In the genomic region with DNA sequence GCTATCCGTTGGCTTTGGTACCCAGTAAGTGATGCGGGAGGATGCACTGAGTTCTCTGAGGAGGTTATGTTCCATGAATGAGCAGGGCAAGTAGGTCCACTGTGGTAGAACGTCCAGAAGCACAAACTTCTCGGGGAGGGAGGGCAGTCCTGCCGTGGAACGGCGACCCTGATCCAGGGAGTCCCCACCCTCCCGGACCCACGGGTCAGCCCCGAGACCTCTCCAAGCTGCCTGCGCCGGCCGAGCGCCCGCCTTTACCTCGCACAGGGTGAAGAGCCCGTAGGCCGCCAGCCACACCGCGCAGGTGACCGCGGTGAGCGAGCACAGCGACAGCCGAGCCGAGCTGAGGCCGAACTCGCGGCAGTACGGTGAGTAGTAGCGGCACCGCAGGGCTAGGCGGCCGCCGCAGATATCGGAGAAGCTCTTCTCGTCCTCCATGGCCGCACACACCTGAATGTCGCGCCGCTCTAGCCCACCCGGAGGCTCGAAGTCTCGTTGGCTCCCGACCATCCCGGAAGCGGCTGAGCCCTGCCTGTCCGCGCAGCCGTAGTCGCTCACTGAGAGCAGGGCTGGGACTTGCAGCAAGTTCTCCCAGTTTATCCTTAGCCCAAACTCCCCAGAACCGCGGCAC, we compare ENCODE assay signal across 8 mouse cellular contexts. TPM values are rescaled to one million over a fixed set of nuclear protein-coding genes. Genes with fewer than 3 reads are reported as not detected.
DNase-seq lines count a peak whose midpoint lies in the region; ATAC-seq and TF ChIP-seq lines count a peak whose summit lies in the region.

A gene (minus strand): TSS at position 470 of the 631 bp plus-strand sequence.

- under 1% methylated on average over 53 of the region's 53 CpGs for WGBS in hindbrain, embryonic 13.5 days

- peak within 1 kb of the TSS; percentile 69 for H3K4me2 ChIP-seq in hindbrain, embryonic 13.5 days

- H3K9ac ChIP-seq in hindbrain, embryonic 13.5 days, result peak within 1 kb of the TSS; percentile 95

- no peak for TF ChIP-seq CTCF in Patski (IDR thresholded peaks at IDR 0.05)

- peaks cover 12% of the 10 kb centered on the region; the same call in 1 of the 2 replicates for H3K36me3 ChIP-seq in hindbrain, embryonic 13.5 days

- H3K27ac ChIP-seq in hindbrain, embryonic 13.5 days, result peak within 1 kb of the TSS; percentile 79

- peak; percentile 74 for ATAC-seq in Patski
- ATAC-seq in hindbrain, embryonic 13.5 days (ENCODE audit: low FRiP score), result peak; percentile 98

- no peaks in the 10 kb centered on the region for H3K9me3 ChIP-seq in hindbrain, embryonic 13.5 days

- H3K4me3 ChIP-seq in hindbrain, embryonic 13.5 days, result peak within 1 kb of the TSS; percentile 89

- DNase-seq in Patski (ENCODE audit: low read depth, low spot score), result peak; percentile 38
- DNase-seq in cerebellum, postnatal 14 days, result peak; percentile 92 to 93
- DNase-seq in frontal cortex, postnatal 14 days (ENCODE audit: low spot score in 2 of 2), result peak; percentile 66 to 76
- DNase-seq in layer of hippocampus, postnatal 36 days, result peak; percentile 78 to 80
- peak; percentile 91 for DNase-seq in lung, postnatal 36 days
- peak; percentile 95 for DNase-seq in retina, postnatal 1 day
- DNase-seq in urinary bladder, adult 18-20 months (ENCODE audit: low spot score in 2 of 2), result peak; percentile 80 to 88

- CTCF ChIA-PET in Patski (lab: Charles Lee), result interaction anchor here (0.7 to 1.8 kb wide), 2 partner anchors 13 to 170 kb away, joined by 3 to 5 read pairs; no protein-coding TSS in a partner anchor

- no peaks in the 10 kb centered on the region for H3K27me3 ChIP-seq in Patski
- no peaks in the 10 kb centered on the region for H3K27me3 ChIP-seq in hindbrain, embryonic 13.5 days

- peaks cover 15% of the 10 kb centered on the region; the same call in 1 of the 2 replicates for H3K4me1 ChIP-seq in hindbrain, embryonic 13.5 days (replicated peaks)

- in situ Hi-C loops in Patski (cut with MboI; ENCODE audit: low pct_unique_long_range_greater_than_20kb), result loop anchor here (25.0 kb wide), 2 partner anchors 1027 to 1852 kb away; a partner anchor contains a TSS

- POLR2A ChIA-PET in Patski (lab: Charles Lee), result no interaction called here

RNA-seq across cellular contexts. Expression of the gene that starts here (rescaled TPM):
- polyA plus RNA-seq in Patski (2021), result 18.8 TPM
- 20.6 and 22.1 TPM in 2 replicates for polyA plus RNA-seq in hindbrain, embryonic 13.5 days (2015; fragmentation: Nextera tagmentation; extraction: Ambion mirVana)
- total RNA-seq in layer of hippocampus, postnatal 36 days (2021), result 10 to 100 TPM; 11.2 to 11.7 TPM

Comparison
In these comparisons a context has a peak if more than half of its experiments do, and no peak if none do; other contexts are left out.
1. Peak in every context shown above with its lines: DNase-seq, ATAC-seq, H3K4me3 ChIP-seq and H3K27ac ChIP-seq.
2. DNase-seq: peak in every context shown above with its lines; median percentile 95 in retina, postnatal 1 day; 92 in cerebellum, postnatal 14 days; 91 in lung, postnatal 36 days; 84 in urinary bladder, adult 18-20 months; 79 in layer of hippocampus, postnatal 36 days; 71 in frontal cortex, postnatal 14 days; 38 in Patski.